In the genomic region with DNA sequence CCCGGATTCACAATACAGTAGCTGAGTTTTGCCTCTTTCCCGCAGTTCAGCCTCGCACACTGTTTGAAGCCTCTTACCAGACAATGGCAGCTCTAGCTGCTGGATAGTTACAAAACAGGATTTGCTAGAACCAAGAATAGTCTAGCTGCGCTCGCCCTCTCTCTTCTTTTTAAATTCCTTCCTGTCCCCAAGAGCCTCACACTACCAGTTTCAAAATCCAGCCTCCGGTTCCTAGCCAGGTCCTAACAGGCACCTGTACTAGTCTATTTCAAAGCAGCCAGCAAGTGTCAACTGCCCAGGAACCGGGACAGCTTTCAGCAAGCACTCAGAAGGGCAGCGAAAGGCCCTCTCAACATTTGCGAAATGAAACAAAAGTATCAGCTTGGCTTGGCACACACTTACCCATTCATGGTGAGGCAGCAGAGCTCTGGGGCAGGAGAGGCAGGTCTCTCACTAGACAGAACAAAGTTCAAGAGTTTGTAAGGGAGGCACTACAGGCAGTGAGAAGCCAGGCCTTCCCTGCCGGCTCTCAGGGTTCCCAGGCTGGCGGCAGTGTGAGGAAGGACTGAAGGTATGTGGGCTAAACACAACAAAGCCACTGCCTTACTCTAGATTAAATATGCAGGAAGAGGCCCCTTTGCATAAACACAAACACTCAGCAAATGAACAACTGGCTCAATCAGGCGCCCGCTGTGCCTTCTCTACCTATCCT, we compare ENCODE assay signal across 8 mouse cellular contexts.
DNase-seq lines count a peak whose midpoint lies in the region; ATAC-seq and TF ChIP-seq lines count a peak whose summit lies in the region.

No protein-coding gene starts in this region.

- H3K9ac ChIP-seq in neural tube, embryonic 12.5 days: no peak overlapping the region

- H3K4me3 ChIP-seq in kidney, adult 2 months (ENCODE audit: insufficient read depth, low read depth, low read length): peak overlapping the region; percentile 33
- H3K4me3 ChIP-seq in lung, adult 2 months (replicated peaks; ENCODE audit: extremely low read depth, low read depth, low read length): peak overlapping the region; percentile 49
- no peak overlapping the region for H3K4me3 ChIP-seq in neural tube, embryonic 12.5 days

- DNase-seq in ZHBTc4 (ENCODE audit: low read depth, low spot score): peak; percentile 62
- peak; percentile 13 to 24 for DNase-seq in heart, adult 9 months (ENCODE audit: low spot score in 2 of 2)
- peak; percentile 80 for DNase-seq in kidney, adult 2 months
- peak; percentile 73 for DNase-seq in lung, adult 2 months
- DNase-seq in urinary bladder, postnatal 14 days (ENCODE audit: low spot score): peak; percentile 28
- no peak for DNase-seq in layer of hippocampus, adult 8-10 months (ENCODE audit: low spot score in 2 of 2)

- 32% methylated on average over 13 of the region's 13 CpGs for WGBS in kidney, adult 2 months
- 17% methylated on average over 13 of the region's 13 CpGs for WGBS in lung, adult 2 months
- 23% methylated on average over 13 of the region's 13 CpGs for WGBS in neural tube, embryonic 12.5 days

- no peaks in the 10 kb centered on the region for H3K36me3 ChIP-seq in kidney, adult 2 months (ENCODE audit: control insufficient read depth, insufficient read depth, low read length)
- H3K36me3 ChIP-seq in neural tube, embryonic 12.5 days: no peaks in the 10 kb centered on the region

- no peak for TF ChIP-seq CTCF in kidney, adult 2 months (conservative IDR thresholded peaks at IDR 0.05; ENCODE audit: insufficient read depth, insufficient read length, low read depth, low read length)
- TF ChIP-seq CTCF in lung, adult 2 months (IDR thresholded peaks at IDR 0.05; ENCODE audit: insufficient read depth, low read length): no peak

- H3K27me3 ChIP-seq in kidney, adult 2 months (replicated peaks; ENCODE audit: control insufficient read depth, insufficient read depth, low read length): no peaks in the 10 kb centered on the region
- peaks cover 5% of the 10 kb centered on the region; the same call in 1 of the 2 replicates for H3K27me3 ChIP-seq in neural tube, embryonic 12.5 days (replicated peaks)

- H3K9me3 ChIP-seq in neural tube, embryonic 12.5 days: no peaks in the 10 kb centered on the region

- TF ChIP-seq POLR2A in kidney, adult 2 months (IDR thresholded peaks at IDR 0.05; ENCODE audit: low read depth, low read length): no peak
- 0 out of 2 replicates have a peak, but pooled peaks have one; percentile 8 for TF ChIP-seq POLR2A in lung, adult 2 months (IDR thresholded peaks at IDR 0.05; ENCODE audit: borderline replicate concordance, extremely low read depth, low read depth, low read length)

- peak; percentile 12 for ATAC-seq in CD4-positive, CD25-positive, alpha-beta regulatory T cell, adult 4 months
- no peak for ATAC-seq in neural tube, embryonic 12.5 days (ENCODE audit: low FRiP score, low read depth)

- peaks cover 5% of the 10 kb centered on the region; the same call in 1 of the 2 replicates for H3K4me1 ChIP-seq in kidney, adult 2 months (ENCODE audit: control insufficient read depth, insufficient read depth, low read length)
- H3K4me1 ChIP-seq in lung, adult 2 months (ENCODE audit: control insufficient read depth, insufficient read depth, low read length): peaks cover 15% of the 10 kb centered on the region
- H3K4me1 ChIP-seq in neural tube, embryonic 12.5 days: peaks cover 41% of the 10 kb centered on the region

- no peak overlapping the region; the same call in 1 of the 2 replicates for H3K27ac ChIP-seq in kidney, adult 2 months (ENCODE audit: insufficient read depth, low read depth, low read length)
- no peak overlapping the region for H3K27ac ChIP-seq in neural tube, embryonic 12.5 days

- peak overlapping the region; percentile 33 for H3K4me2 ChIP-seq in neural tube, embryonic 12.5 days (replicated peaks)

Comparison
In these comparisons a context has a peak if more than half of its experiments do, and no peak if none do; other contexts are left out.
1. DNase-seq: peak in ZHBTc4 (single experiment), heart, adult 9 months (2 of 2), kidney, adult 2 months (single experiment), lung, adult 2 months (single experiment) and urinary bladder, postnatal 14 days (single experiment); none in layer of hippocampus, adult 8-10 months (0 of 2).